Mouse (Mus musculus) cerebellum, adult 2 months (tissue): ENCODE measurements around the gene Speg. TPM values are rescaled to one million over a fixed set of nuclear protein-coding genes. Genes with fewer than 3 reads are reported as not detected.

Source experiments
- DNase-seq, 2 experiments: peaks; one replicate each; pipeline ENCODE4 v3.0.0; 2021
- H3K27ac ChIP-seq: fragments of 200-500 bp; 2 replicates; pipeline ENCODE4 v1.5.1; 2012; ENCODE audit warnings: low read length, control low read depth, inconsistent platforms; ENCODE audit not compliant: insufficient read depth
- H3K27me3 ChIP-seq: fragments of 200-500 bp; 2 replicates; pipeline ENCODE4 v1.6.1; 2012; ENCODE audit warnings: inconsistent platforms, mild to moderate bottlenecking, low read length, moderate library complexity; ENCODE audit not compliant: control insufficient read depth, insufficient read depth
- H3K4me1 ChIP-seq: fragments of 200-500 bp; 2 replicates; pipeline ENCODE4 v1.6.1; 2011; ENCODE audit warnings: low read length; ENCODE audit not compliant: control insufficient read depth, insufficient read depth
- H3K4me3 ChIP-seq: fragments of 200-500 bp; replicated peaks from 2 replicates; pipeline ENCODE3; 2011; ENCODE audit warnings: mild to moderate bottlenecking, low read depth, low read length, control low read depth; ENCODE audit not compliant: insufficient read depth
- CTCF ChIP-seq: fragments of 200-500 bp; IDR thresholded peaks from 2 replicates; pipeline ENCODE4 v1.5.1; 2011; ENCODE audit warnings: low read depth, mild to moderate bottlenecking, control low read depth, low read length, moderate library complexity, borderline replicate concordance; ENCODE audit not compliant: insufficient read depth
- POLR2A ChIP-seq: fragments of 200-500 bp; IDR thresholded peaks from 2 replicates; pipeline ENCODE4 v1.6.1; 2011; ENCODE audit warnings: low read length, control low read depth, borderline replicate concordance; ENCODE audit not compliant: insufficient read depth
- WGBS: fragments of 180-500 bp; shearing (Covaris S2); methylation state at CpG from one replicate; pipeline ENCODE4 v1.1.7; 2018; 5-methylcytosine and 5-hydroxymethylcytosine counted together
- polyA plus RNA-seq: library from polyadenylated mRNA; depleted of rRNA; stranded (reverse); fragments of >200 nt; gene quantifications from 2 replicates; pipeline ENCODE4 v1.2.3, GENCODE M21; 2012

Gene Speg
- polyA plus RNA-seq, 1 experiment: 122 TPM

DNA sequence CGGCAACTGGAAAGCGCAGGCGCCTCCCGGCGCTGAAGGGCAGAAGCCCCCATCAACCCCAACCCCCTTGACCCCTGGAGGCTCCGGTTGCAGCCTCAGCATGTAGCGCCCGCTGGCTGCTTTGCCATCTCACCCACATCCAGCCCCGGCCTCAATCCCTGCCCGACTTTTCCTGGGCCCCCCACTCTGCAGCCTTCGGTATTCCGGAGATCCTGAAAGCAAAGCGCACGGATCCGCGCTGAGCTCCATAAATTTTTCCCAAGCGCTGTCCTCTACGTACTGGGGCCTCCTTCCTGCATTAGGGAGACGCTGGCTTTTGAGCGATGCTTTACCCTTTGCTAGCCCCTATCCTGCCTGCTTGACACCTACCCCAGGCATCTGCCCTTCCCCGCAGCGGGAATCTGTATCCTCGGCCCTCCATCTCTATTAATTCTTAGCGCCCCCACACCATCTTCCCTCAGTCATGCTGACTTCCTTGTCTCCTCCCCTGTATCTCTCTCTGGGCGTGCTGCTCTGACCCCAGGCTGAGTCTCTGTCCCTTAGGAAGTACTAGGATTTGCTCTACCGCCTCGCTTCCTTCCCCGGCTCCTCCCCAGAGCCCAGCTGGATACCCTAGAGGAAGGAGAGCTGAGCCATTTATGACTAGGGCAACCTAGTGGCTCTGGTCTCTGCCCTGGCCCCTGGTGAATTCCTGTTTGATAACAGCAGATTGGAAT lies 7.4 kb downstream of the Speg start:
- TF ChIP-seq CTCF (no peak), POLR2A (peak; percentile 41; the same call in 1 of the 2 replicates)
- H3K4me1 ChIP-seq: peaks cover 62% of the 10 kb centered on the region
- peak; percentile 77 for DNase-seq
- H3K27me3 ChIP-seq: no peaks in the 10 kb centered on the region
- H3K27ac ChIP-seq: peak overlapping the region; percentile 97
- peak overlapping the region; percentile 73 for H3K4me3 ChIP-seq
- WGBS: 1% methylated on average over 28 of the region's 28 CpGs

DNA sequence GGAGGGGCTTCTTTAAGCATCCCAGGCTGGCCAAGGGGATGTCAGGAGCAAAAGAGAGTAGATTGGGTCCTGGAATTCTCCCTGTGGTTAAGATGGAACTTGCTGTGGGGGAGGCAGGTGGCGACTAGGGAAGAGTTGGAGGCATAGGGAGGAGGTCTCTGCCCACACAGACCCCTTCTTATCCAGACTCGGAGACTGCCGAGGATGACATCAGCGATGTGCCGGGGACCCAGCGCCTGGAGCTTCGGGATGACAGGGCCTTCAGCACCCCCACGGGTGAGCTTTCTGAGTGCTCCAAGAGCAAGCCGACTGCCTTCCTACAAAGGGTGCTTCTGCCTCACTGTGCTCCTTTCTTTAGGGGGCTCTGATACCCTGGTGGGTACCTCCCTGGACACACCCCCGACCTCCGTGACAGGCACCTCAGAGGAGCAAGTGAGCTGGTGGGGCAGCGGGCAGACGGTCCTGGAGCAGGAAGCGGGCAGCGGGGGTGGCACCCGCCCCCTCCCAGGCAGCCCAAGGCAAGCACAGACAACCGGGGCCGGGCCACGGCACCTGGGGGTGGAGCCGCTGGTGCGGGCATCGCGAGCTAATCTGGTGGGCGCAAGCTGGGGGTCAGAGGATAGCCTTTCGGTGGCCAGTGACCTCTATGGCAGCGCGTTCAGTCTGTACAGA lies 9.5 kb downstream of the Speg start:
- H3K27me3 ChIP-seq: no peaks in the 10 kb centered on the region
- peak overlapping the region; percentile 4 for H3K4me3 ChIP-seq
- WGBS: 61% methylated on average over 27 of the region's 27 CpGs
- peaks cover 72% of the 10 kb centered on the region for H3K4me1 ChIP-seq
- peak overlapping the region; percentile 36 for H3K27ac ChIP-seq
- DNase-seq: peak in 1 of 2 experiments; percentile 55
- no peak for TF ChIP-seq CTCF
- TF ChIP-seq POLR2A: no peak

DNA sequence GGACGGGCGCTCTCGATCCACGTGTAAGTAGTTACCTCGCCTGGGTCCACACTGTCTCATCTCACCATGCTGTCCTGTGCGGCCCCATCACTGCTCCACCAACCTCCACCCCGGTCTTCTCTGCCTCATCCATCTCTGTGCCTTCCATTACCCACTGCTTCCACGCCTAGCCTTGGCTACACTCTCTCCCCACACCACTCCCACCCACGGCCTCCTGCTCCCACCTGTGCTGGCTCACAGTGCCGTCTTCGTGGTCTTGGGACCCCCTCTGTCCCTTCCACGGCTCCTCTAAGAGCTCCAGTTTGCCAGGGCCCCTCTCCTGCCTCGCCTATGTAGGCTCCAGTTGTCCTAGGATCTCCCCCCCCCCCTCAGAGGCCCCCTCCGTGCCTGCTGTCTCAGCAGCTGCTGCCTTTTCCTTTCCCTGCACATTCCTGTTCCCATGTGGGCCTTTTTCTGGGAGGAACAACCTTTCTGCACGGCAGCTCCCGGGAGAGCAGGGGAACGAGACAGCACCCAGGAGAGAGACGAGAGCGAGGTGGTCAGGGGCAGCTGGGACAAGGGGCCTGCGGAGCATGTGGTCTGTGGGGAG lies 10.1 kb downstream of the Speg start:
- H3K4me1 ChIP-seq: peaks cover 66% of the 10 kb centered on the region
- peak overlapping the region; percentile 38 for H3K4me3 ChIP-seq
- H3K27ac ChIP-seq: peak overlapping the region; percentile 36

DNA sequence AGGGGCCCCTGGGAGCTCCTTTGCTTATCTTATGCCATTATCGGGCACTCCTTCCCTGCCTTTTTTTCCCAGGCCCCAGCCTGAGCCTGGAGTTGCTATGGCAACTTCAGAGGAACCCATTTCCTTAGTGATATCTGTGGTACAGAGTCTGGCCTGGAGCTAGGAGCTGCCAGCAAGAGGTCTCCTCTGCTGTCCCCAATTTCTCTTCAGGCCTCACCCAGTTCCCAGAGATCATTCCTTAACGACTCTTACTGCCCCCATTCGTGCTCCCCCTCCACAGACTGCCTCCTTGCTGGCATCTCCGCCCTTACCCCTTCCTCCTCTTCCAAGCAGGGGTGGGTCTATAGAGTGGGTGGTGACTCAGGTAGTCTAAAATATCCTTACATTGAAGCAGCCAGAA lies 11.1 kb downstream of the Speg start:
- peaks cover 60% of the 10 kb centered on the region for H3K4me1 ChIP-seq
- no peak overlapping the region for H3K27ac ChIP-seq
- WGBS: 42% methylated on average over 4 of the region's 4 CpGs
- no peaks in the 10 kb centered on the region for H3K27me3 ChIP-seq
- H3K4me3 ChIP-seq: no peak overlapping the region
- TF ChIP-seq POLR2A (no peak), CTCF (no peak)
- peak in 1 of 2 experiments; percentile 33 for DNase-seq

More for the DNA sequence above, 10.1 kb downstream of the Speg start:
- DNase-seq: peak in 1 of 2 experiments; percentile 55
- 36% methylated on average over 20 of the region's 20 CpGs for WGBS
- no peak for TF ChIP-seq CTCF
- TF ChIP-seq POLR2A: no peak
- no peaks in the 10 kb centered on the region for H3K27me3 ChIP-seq

DNA sequence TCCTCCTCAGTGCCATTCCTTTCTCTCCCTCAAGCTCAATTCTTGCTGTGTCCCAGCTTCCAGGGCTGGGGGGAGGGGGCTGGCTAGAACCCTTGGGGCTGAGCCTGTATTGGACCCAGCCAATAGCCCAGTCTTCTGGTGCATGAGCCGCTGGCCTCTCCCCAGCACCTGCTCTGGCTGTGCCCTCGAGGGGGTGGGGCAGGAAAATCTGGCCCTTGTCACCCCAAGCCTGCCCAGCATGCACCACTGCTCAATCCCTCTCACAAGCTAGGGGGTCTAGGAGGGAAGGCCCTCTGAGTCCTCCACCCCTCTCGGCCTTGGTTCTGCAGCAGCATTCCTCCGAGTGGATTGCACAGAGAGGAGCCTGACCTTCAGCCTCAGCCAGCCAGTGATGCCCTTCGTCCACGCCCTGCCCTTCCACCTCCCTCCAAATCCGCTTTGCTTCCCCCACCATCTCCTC lies 12.4 kb downstream of the Speg start:
- peak; percentile 52 to 64 for DNase-seq
- Histone ChIP-seq H3K4me1 (peaks cover 68% of the 10 kb centered on the region), H3K27me3 (no peaks in the 10 kb centered on the region), H3K4me3 (no peak overlapping the region), H3K27ac (peak overlapping the region; percentile 8)
- 10% methylated on average over 6 of the region's 7 CpGs for WGBS
- TF ChIP-seq CTCF: no peak
- no peak for TF ChIP-seq POLR2A

DNA sequence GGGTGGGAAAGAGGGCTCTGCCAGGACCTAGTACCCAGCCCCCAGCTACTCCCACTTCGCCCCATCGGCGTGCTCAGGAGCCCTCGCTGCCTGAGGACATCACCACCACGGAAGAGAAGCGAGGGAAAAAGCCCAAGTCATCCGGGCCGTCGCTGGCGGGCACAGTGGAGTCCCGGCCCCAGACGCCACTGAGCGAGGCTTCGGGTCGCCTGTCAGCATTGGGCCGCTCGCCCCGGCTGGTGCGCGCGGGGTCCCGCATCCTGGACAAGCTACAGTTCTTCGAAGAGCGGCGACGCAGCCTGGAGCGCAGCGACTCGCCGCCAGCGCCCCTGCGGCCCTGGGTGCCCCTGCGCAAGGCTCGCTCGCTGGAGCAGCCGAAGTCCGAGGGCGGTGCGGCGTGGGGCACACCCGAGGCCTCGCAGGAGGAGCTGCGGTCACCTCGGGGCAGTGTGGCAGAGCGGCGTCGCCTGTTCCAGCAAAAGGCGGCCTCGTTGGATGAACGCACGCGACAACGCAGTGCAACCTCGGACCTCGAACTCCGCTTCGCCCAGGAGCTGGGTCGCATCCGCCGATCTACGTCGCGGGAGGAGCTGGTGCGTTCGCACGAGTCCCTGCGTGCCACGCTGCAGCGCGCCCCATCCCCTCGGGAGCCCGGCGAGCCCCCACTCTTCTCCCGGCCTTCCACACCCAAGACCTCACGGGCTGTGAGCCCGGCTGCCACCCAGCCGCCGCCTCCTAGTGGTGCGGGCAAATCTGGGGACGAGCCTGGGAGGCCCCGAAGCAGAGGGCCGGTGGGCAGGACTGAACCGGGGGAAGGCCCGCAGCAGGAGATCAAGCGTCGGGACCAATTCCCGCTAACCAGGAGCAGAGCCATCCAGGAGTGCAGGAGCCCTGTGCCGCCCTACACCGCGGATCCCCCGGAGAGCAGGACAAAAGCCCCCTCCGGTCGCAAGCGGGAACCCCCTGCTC lies 13.1 kb downstream of the Speg start:
- Histone ChIP-seq H3K4me1 (peaks cover 74% of the 10 kb centered on the region), H3K27me3 (no peaks in the 10 kb centered on the region), H3K4me3 (no peak overlapping the region), H3K27ac (peak overlapping the region; percentile 57)
- TF ChIP-seq POLR2A (no peak), CTCF (no peak)
- WGBS: 27% methylated on average over 94 of the region's 94 CpGs
- DNase-seq: peak; percentile 38 to 68
